Mouse (Mus musculus) frontal cortex, postnatal 36 days (tissue): ENCODE results near the gene Tle2.
A peak's percentile ranks its signal among the peaks of the same experiment; 100 is the strongest.

Source experiments
- DNase-seq, 2 experiments: peaks; one replicate each; pipeline ENCODE4 v3.0.0; 2022; ENCODE audit warnings: low spot score in 2 of 2

Tle2 gene

GRCm38 (mm10) chr10:81575208-81575631 is 859 bp downstream of the Tle2 start:
- peak in 1 of 2 experiments; percentile 49 for DNase-seq

GRCm38 (mm10) chr10:81575695-81576094 is 1.3 kb downstream of the Tle2 start:
- DNase-seq = no peak

- DNase-seq = no peak
Measured at GRCm38 (mm10) chr10:81579967-81580366, 5.6 kb downstream of the Tle2 start.

GRCm38 (mm10) chr10:81580441-81581070 is 6.2 kb downstream of the Tle2 start:
- DNase-seq = no peak

- DNase-seq = no peak
Measured at GRCm38 (mm10) chr10:81583347-81583746, 9.0 kb downstream of the Tle2 start.

GRCm38 (mm10) chr10:81588739-81589138 is 14.4 kb downstream of the Tle2 start:
- no peak for DNase-seq

- DNase-seq = no peak
Measured at GRCm38 (mm10) chr10:81591846-81592245, 17.5 kb downstream of the Tle2 start.

- no peak for DNase-seq
Measured at GRCm38 (mm10) chr10:81592631-81593030, 18.3 kb downstream of the Tle2 start.

- no peak for DNase-seq
Measured at GRCm38 (mm10) chr10:81593223-81593622, 18.9 kb downstream of the Tle2 start.

GRCm38 (mm10) chr10:81593935-81594334 is 19.6 kb downstream of the Tle2 start:
- no peak for DNase-seq

GRCm38 (mm10) chr10:81595599-81595998 is 21.2 kb downstream of the Tle2 start:
- DNase-seq = no peak

- no peak for DNase-seq
Measured at GRCm38 (mm10) chr10:81596611-81597010, 22.2 kb downstream of the Tle2 start.

GRCm38 (mm10) chr10:81597137-81597950 is 23.0 kb downstream of the Tle2 start:
- DNase-seq = peak; percentile 44

GRCm38 (mm10) chr10:81598342-81598741 is 24.0 kb downstream of the Tle2 start:
- no peak for DNase-seq

- DNase-seq = no peak
Measured at GRCm38 (mm10) chr10:81598871-81599270, 24.5 kb downstream of the Tle2 start.

- no peak for DNase-seq
Measured at GRCm38 (mm10) chr10:81599630-81600029, 25.3 kb downstream of the Tle2 start.

- DNase-seq = no peak
Measured at GRCm38 (mm10) chr10:81600096-81600495, 25.7 kb downstream of the Tle2 start.

- DNase-seq = peak; percentile 89 to 95
Measured at GRCm38 (mm10) chr10:81600738-81601203, 26.4 kb downstream of the Tle2 start, which contains the start of gene Tle6. Tle6 (minus strand) TSS chr10:81601073.

- no peak for DNase-seq
Measured at GRCm38 (mm10) chr10:81601396-81601905, 27.1 kb downstream of the Tle2 start.

GRCm38 (mm10) chr10:81602741-81603151 is 28.4 kb downstream of the Tle2 start:
- no peak for DNase-seq

GRCm38 (mm10) chr10:81604019-81604967 is 29.9 kb downstream of the Tle2 start:
- no peak for DNase-seq
